Mouse (Mus musculus) adipocyte (in vitro differentiated cells): ENCODE measurements around the gene Vgll1.
A peak's percentile ranks its signal among the peaks of the same experiment; 100 is the strongest.

ENCODE experiments used
- DNase-seq: peaks from one replicate; pipeline ENCODE4 v3.0.0-alpha.2; 2016; ENCODE audit warnings: low spot score

Gene Vgll1

GRCm38 (mm10) chrX:57087806-57088205 lies at the start of gene Vgll1:
Gene Vgll1 (plus strand): TSS chrX:57088106.
- no peak for DNase-seq

- no peak for DNase-seq
These were observed 45.1 kb upstream of the Vgll1 start, which contains the start of gene Brs3 for GRCm38 (mm10) chrX:57042774-57043173. Gene Brs3 (plus strand): TSS chrX:57043074.

GRCm38 (mm10) chrX:57043869-57044268 lies 44.0 kb upstream of the Vgll1 start:
- DNase-seq: no peak

GRCm38 (mm10) chrX:57052848-57053173 lies 35.1 kb upstream of the Vgll1 start:
- no peak for DNase-seq

GRCm38 (mm10) chrX:57053174-57053992 lies 34.5 kb upstream of the Vgll1 start, which contains the start of gene Htatsf1:
Gene Htatsf1 (plus strand): TSS chrX:57053583.
- peak; percentile 83 for DNase-seq

GRCm38 (mm10) chrX:57053993-57054385 lies 33.9 kb upstream of the Vgll1 start:
- no peak for DNase-seq

- no peak for DNase-seq
These were observed 6.4 kb upstream of the Vgll1 start for GRCm38 (mm10) chrX:57081496-57081895.

- DNase-seq: no peak
These were observed 15.5 kb downstream of the Vgll1 start for GRCm38 (mm10) chrX:57103415-57103814.

- DNase-seq: no peak
These were observed 19.1 kb downstream of the Vgll1 start for GRCm38 (mm10) chrX:57106956-57107355.

- no peak for DNase-seq
These were observed 30.2 kb downstream of the Vgll1 start for GRCm38 (mm10) chrX:57118143-57118542.

GRCm38 (mm10) chrX:57120768-57121167 lies 32.9 kb downstream of the Vgll1 start:
- no peak for DNase-seq

GRCm38 (mm10) chrX:57130633-57131032 lies 42.7 kb downstream of the Vgll1 start:
- DNase-seq: peak; percentile 37

- no peak for DNase-seq
These were observed 49.7 kb downstream of the Vgll1 start for GRCm38 (mm10) chrX:57137627-57138026.

- no peak for DNase-seq
These were observed 65.6 kb downstream of the Vgll1 start for GRCm38 (mm10) chrX:57153520-57153919.
